Mouse (Mus musculus) megakaryocyte, embryonic 14.5 days (primary cell): ENCODE results near the gene Arl13b.

Experiments
- FLI1 ChIP-seq: IDR thresholded peaks from 2 replicates; pipeline ENCODE4 v1.6.1; 2012; ENCODE audit warnings: low read length, inconsistent platforms, mixed read lengths
- GATA1 ChIP-seq: IDR thresholded peaks from 3 replicates; pipeline ENCODE4 v1.6.1; 2012; ENCODE audit warnings: mixed read lengths, low read length, inconsistent platforms, borderline replicate concordance

GRCm38 (mm10) chr16:62814491-62814890, 32.3 kb downstream of the Arl13b start, which contains the start of gene Stx19:
- no peak for TF ChIP-seq FLI1
- TF ChIP-seq GATA1, result no peak
